Mouse (Mus musculus) lung, adult 10 weeks (tissue): ENCODE results near the gene BC005624. TPM values are rescaled to one million over a fixed set of nuclear protein-coding genes. Genes with fewer than 3 reads are reported as not detected.

Experiments
- polyA plus RNA-seq: library from polyadenylated mRNA; stranded (reverse); fragments of 350-450 nt; fragmentation: Illumina TruSeq; extraction: RNeasy Lipid Tissue Mini Kit (QIAGEN cat#74804); gene quantifications from one replicate; pipeline ENCODE4 v1.2.3, GENCODE M21; 2014; ENCODE audit warnings: low read depth, low replicate concordance; ENCODE audit not compliant: insufficient read depth

The BC005624 gene
- 42.1 TPM for polyA plus RNA-seq

DNA sequence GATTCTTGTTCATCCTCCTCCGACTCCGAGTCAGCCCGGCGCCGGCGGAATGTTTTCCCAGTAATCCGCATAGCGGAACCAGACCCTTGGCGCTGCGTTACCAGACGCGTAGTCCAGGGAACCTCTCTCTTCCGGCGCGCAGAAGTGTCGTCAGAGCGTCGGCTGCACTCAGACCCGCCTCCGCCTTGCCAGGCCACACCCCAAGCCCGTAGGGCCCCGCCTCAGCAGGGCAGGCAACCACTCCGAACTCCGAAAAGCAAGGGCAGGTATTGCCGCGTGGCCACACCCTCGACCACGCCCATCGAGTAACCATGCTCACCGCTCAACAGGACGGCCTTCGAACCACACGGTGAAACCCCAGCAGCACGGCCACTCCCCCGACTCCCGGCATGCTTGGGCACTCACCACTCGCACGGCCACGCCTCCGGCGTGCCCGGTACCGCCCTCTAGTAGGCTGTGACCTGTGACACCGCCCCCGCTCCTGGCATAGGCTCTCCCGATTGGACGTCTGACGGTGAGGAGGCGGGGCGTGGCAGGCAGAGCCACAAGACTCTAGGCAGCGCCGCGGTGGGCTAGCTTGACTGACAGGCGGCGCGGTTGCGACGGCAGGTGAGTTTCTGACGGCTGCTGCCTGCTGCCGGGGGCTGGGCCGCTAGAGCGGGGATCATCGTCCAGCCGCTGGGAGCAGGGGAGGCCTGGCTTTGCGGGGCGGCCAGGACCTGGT, at the start of gene BC005624, which contains the start of gene Usp20:
Gene BC005624, minus strand, starts transcription at position 412 of the 724 bp plus-strand sequence.
Gene Usp20, plus strand, starts transcription at position 490 of the 724 bp plus-strand sequence.

DNA sequence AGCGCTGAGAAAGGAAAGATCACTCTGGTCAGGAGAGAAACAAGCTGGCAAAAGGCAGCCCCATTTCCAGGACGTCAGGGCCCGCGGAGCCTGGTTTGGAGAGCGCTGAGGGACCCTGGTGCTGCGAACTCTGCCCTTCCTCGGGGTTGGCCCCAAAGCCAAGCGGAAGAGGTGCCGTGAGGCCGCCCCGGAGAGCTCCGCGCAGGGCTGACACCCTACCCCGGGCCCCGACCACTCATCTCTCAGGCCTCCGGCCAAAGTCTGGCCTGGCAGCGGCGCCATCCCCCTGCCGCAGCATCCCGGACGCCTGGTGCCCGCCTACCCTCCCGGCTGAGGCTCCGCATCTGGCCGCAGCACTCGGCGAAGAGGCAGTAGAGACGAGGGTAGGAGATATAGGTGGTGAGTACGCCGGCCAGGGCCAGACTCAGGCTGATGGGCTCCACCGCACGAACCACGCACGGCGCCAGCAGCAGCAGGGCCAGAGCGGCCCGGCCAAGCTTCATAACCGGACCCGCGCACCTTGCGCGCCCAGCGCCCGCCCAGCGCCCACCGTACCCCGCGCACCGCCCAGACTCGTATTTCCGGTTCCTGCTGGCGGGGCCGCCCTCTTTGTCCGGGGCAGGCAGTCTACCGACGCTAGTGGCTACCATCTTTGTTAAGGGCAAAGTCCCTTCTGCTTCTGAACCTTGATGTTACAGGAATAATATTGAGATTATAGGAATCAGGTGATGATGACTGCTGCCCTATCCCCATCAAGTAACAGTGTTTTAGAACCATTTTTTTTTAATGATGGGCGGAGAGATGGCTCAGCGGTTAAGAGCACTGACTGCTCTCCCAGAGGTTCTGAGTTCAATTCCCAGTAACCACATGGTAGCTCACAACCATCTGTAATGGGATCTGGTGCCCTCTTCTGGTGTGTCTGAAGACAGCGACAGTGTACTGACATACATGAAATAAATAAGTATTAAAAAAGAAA, 14.4 kb downstream of the BC005624 start, which contains the start of gene Tor1a:
Gene Tor1a, minus strand, starts transcription at position 582 of the 976 bp plus-strand sequence.

DNA sequence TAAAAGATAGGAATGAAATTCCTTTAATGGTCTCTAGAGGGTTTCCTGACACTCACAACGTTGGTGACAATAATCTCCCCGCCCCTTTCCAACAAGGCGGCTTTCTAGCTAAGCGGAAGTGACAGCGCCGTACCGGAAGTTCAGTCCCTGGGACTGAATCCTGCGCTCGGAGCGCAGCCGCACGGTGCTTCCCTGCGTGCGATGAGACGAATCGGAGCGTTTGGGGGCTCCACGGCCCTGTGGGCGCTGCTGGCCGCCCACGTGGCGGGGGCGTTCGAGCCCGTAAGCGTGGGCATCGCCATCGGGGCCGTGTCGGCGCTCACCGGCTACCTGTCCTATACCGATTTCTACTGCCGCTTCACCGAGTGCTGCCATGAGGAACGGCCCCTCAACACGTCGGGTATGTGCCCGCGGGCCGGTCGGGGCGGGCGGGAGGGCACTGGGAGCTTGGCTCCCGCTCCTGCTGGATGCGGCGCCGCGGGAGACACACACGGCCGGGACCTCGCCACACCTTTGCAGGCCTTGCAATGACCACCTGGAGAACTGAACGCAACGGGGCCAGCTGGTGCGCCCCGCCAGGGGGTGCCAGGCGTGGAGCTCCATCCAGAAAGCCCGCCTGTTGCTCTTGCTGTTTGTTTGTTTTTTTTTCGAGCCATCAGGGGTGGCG, 29.0 kb downstream of the BC005624 start, which contains the start of gene Tor1b:
Gene Tor1b, plus strand, starts transcription at position 136 of the 667 bp plus-strand sequence.

DNA sequence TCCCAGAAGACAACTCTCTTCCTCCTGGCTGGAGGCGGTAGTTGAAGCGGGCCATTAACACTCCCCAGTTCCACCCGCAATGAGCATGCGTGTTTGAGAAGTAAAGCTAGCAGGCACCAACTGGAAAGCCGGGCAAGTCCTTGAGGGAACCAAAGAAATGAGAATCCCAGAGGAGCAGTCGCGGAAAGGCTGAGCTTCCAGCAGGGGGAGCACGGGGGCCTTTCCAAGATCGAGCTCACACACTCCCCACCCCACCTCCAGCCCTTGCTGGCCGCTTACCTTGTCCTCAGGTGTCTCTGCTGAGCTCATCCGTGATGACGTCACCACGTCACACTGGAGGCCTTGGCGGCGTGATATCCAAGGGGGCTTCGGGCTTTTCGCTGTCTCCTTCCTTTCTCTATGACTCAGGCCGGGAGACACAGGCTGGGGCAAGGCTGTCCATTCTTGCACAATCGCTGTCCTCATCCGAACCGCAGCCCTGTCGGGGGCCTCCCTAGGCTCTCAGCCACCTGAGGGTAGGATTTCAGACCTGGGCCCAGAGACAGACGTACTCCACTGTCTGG, 52.4 kb downstream of the BC005624 start, which contains the start of gene Ptges:
Gene Ptges, minus strand, starts transcription at position 381 of the 563 bp plus-strand sequence.

Other genes starting within 250 kb of the BC005624 start
- gene 1700001O22Rik, start 178.5 kb downstream of the BC005624 start, polyA plus RNA-seq = 0.46 TPM
- gene Ntmt1, start 174.4 kb downstream of the BC005624 start, polyA plus RNA-seq = 19.5 TPM
- gene Asb6, start 151.9 kb downstream of the BC005624 start, polyA plus RNA-seq = 13.0 TPM
- gene Prrx2, start 147.2 kb downstream of the BC005624 start, polyA plus RNA-seq = 3.1 TPM
- gene Ptges, start 52.3 kb downstream of the BC005624 start, polyA plus RNA-seq = 17.8 TPM
- gene Tor1b, start 29.2 kb downstream of the BC005624 start, polyA plus RNA-seq = 22.8 TPM
- 31.3 TPM for gene Tor1a, start 14.3 kb downstream of the BC005624 start, polyA plus RNA-seq
- gene Usp20, start 78 bp upstream of the BC005624 start, polyA plus RNA-seq = 5.3 TPM
- gene Fnbp1, start 159.8 kb upstream of the BC005624 start, polyA plus RNA-seq = 13.0 TPM
- 13.9 TPM for gene Gpr107, start 170.1 kb upstream of the BC005624 start, polyA plus RNA-seq